Mouse (Mus musculus): Measurements from ENCODE around the gene Gm37240. TPM values are rescaled to one million over a fixed set of nuclear protein-coding genes. Genes with fewer than 3 reads are reported as not detected.

The Gm37240 gene
- polyA plus RNA-seq, 1 experiment from 2014 or later, result 12.7 TPM

DNA sequence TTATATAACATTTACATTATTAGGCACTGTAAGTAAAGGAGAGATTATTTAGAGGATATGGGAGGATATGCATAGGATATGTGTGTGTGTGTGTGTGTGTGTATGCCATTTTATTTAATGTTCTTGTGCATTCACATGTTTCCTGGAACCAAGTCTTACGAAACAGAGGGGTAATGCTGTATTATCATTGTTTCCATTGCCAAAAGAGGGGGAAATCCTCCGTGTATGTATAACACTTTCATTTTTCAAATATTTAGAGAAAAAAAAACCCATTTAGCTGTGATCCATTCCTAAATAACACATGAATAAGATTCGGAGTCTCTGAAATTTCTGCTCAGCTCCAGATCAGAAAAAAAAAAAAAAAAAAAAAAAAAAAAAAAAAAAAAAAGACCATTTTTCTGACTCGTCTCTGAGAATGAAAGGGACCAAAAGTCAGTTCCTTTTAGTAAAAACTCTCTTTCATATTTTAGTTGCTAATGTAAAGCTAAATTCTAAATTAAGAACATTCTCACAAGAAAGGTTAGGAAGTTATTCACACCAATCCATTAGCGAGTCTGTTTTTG, 378.5 kb downstream of the Gm37240 start:
- Histone ChIP-seq H3K4me2 (no peak overlapping the region), H3K4me3 (no peak overlapping the region), H3K36me3 (no peaks in the 10 kb centered on the region), H3K9me3 (replicated peaks) (no peaks in the 10 kb centered on the region), H3K27ac (no peak overlapping the region), H3K4me1 (replicated peaks) (no peaks in the 10 kb centered on the region), H3K27me3 (no peaks in the 10 kb centered on the region), H3K9ac (no peak overlapping the region)
- no peak for ATAC-seq (replicated peaks; ENCODE audit: insufficient number of reproducible peaks, insufficient read depth, low FRiP score, low read depth)
- WGBS, result 79% methylated on average over 5 of the region's 5 CpGs

DNA sequence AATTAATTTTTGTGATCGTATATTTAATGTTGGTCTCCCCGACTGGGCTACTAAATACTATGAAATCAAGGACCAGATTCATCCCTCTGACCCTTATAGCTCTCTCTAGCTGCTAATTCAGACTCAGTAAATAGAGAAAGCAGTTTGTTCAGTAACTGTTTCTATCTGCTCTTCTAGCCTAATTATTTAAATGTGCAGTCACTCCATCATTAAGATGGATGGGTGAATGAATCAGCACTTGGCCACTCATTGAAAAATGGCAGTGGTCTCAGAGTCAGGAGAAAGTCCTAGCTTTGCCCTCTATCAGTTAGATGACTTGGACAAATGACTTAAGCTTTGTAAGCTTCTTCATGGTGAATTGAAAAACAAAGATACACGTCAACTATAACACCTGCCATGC, 387.2 kb downstream of the Gm37240 start:
- Histone ChIP-seq H3K9ac (no peak overlapping the region), H3K36me3 (no peaks in the 10 kb centered on the region), H3K4me2 (no peak overlapping the region), H3K27ac (no peak overlapping the region), H3K27me3 (no peaks in the 10 kb centered on the region; the same call in 1 of the 2 replicates), H3K4me3 (no peak overlapping the region), H3K4me1 (replicated peaks) (no peaks in the 10 kb centered on the region), H3K9me3 (replicated peaks) (no peaks in the 10 kb centered on the region)
- WGBS, result 74% methylated on average over 3 of the region's 3 CpGs
- no peak for ATAC-seq (replicated peaks; ENCODE audit: insufficient number of reproducible peaks, insufficient read depth, low FRiP score, low read depth)

DNA sequence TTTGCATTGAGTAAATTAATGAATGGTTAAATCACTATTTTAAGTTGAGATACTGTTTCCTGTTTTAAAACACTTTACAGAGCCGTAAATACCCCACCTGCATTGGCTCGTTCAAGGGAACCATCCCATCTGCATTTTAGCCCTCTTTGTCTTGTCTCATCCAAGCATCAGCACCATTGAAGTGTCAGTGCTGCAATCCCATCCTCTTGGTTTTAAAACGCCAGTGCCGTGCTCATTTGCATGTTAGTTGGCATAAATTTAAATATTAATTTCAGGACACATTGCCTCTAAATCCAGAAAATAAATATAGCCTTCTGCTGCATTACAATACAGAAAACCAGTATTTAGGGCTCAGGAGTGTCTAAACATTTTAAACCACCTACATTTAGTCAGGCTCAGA, 391.2 kb downstream of the Gm37240 start:
- H3K36me3 ChIP-seq, result no peaks in the 10 kb centered on the region
- 77% methylated on average over 4 of the region's 4 CpGs for WGBS
- no peaks in the 10 kb centered on the region; the same call in 1 of the 2 replicates for H3K27me3 ChIP-seq
- H3K4me2 ChIP-seq, result no peak overlapping the region
- no peak overlapping the region for H3K27ac ChIP-seq
- no peak for ATAC-seq (replicated peaks; ENCODE audit: insufficient number of reproducible peaks, insufficient read depth, low FRiP score, low read depth)
- H3K9me3 ChIP-seq (replicated peaks), result no peaks in the 10 kb centered on the region
- H3K4me1 ChIP-seq (replicated peaks), result no peaks in the 10 kb centered on the region
- H3K4me3 ChIP-seq, result no peak overlapping the region
- no peak overlapping the region for H3K9ac ChIP-seq

DNA sequence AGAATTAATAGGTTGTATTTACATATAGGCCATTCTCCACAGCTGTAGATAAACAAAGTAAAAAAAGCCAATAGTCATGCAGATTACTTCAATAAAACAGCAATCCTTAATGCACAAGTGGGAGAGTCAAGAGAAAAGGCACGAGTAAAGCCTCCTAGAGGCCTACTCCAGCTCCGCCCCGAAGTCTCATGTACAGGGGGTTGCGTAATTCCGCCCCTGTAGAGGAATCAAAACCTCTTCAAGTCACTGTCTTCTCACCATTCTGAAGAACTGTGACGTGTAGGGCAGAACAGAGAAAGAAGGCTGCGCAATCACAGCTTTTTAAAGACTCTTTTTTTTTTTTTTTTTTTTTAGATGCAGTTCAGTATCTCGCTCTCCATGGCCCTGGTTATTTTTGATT, 393.5 kb downstream of the Gm37240 start:
- Histone ChIP-seq H3K9ac (no peak overlapping the region), H3K4me2 (no peak overlapping the region), H3K36me3 (no peaks in the 10 kb centered on the region), H3K27ac (no peak overlapping the region), H3K27me3 (no peaks in the 10 kb centered on the region; the same call in 1 of the 2 replicates), H3K9me3 (replicated peaks) (no peaks in the 10 kb centered on the region), H3K4me3 (no peak overlapping the region), H3K4me1 (replicated peaks) (no peaks in the 10 kb centered on the region; the same call in 1 of the 2 replicates)
- no peak for ATAC-seq (replicated peaks; ENCODE audit: insufficient number of reproducible peaks, insufficient read depth, low FRiP score, low read depth)
- 84% methylated on average over 8 of the region's 8 CpGs for WGBS

DNA sequence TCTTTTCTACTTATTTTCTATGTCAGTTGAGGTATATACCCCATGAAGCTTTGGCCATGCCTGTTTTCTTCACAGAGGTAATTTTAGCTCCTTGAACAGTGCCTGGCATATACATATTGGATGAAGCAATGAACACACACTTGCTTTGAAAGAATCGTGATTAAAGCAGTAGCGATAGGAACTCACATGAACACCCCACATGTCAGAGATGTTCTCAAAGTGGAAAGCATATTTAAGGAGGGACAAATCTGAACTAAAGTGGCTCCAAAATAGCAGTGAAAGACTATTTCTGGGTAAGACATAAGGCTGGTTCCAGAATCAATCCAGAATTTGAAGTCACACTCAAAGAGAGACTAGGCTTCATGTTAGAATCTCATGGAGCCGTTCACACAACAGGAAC, 397.1 kb downstream of the Gm37240 start:
- Histone ChIP-seq H3K27ac (no peak overlapping the region), H3K4me3 (no peak overlapping the region), H3K9me3 (replicated peaks) (no peaks in the 10 kb centered on the region), H3K9ac (no peak overlapping the region), H3K36me3 (no peaks in the 10 kb centered on the region), H3K4me2 (no peak overlapping the region), H3K4me1 (replicated peaks) (no peaks in the 10 kb centered on the region; the same call in 1 of the 2 replicates), H3K27me3 (no peaks in the 10 kb centered on the region)
- 85% methylated on average over 3 of the region's 3 CpGs for WGBS
- no peak for ATAC-seq (replicated peaks; ENCODE audit: insufficient number of reproducible peaks, insufficient read depth, low FRiP score, low read depth)

DNA sequence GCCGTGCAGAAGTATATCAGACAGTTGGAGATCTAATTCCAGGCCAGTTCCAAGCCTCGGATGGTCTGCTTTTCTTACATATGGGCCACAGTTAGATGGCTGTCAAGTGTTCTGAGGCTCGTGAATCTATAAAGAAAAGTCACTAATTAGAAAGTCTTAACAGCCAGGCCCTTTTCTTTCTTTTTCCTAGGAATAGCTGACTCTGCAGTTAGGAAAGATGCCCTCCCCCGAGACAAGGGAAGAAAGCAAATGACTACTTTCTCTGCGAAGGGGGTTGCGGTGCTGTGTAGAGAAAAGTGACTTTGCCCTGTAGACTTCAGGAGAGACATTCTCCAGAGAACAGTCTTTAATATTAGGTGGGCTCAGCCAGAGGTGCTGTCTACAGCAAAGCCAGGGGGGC, 399.9 kb downstream of the Gm37240 start:
- Histone ChIP-seq H3K9me3 (replicated peaks) (no peaks in the 10 kb centered on the region), H3K4me1 (replicated peaks) (no peaks in the 10 kb centered on the region; the same call in 1 of the 2 replicates), H3K36me3 (no peaks in the 10 kb centered on the region), H3K4me2 (no peak overlapping the region), H3K4me3 (no peak overlapping the region), H3K27ac (no peak overlapping the region), H3K9ac (no peak overlapping the region), H3K27me3 (no peaks in the 10 kb centered on the region)
- ATAC-seq (replicated peaks; ENCODE audit: insufficient number of reproducible peaks, insufficient read depth, low FRiP score, low read depth), result no peak
- WGBS, result 86% methylated on average over 6 of the region's 6 CpGs

DNA sequence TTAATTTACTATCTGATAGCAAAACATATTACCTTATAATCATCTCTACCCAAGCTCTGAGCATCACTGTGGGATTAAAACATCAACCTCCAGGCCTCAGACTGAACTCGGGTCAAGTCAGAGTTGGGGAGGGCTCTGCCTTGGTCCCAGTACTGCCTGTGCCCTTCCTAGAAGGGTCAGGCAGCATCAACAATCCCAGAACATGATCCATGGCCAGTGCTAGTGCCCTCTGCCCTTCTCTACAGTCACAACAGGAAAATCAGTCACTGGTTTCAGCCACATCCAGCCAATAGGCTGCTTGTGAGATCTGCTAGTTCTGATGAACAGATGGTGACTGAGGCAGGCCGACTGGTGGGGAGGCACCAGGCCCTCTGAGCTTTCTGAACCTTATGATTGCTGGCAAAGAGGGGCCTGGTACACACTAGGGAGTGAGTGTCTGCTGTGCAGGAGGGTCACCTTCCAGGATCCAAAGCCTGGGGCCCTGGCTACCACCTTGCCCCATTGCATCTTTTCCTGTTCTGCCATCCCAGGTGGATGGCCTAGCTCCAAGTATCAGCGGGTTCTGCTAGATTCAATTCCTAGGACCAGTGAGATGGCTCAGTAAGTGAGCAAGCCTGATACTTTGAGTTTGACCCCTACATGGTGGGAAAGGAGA, 401.7 kb downstream of the Gm37240 start:
- no peak for ATAC-seq (replicated peaks; ENCODE audit: insufficient number of reproducible peaks, insufficient read depth, low FRiP score, low read depth)
- no peak overlapping the region for H3K4me2 ChIP-seq

DNA sequence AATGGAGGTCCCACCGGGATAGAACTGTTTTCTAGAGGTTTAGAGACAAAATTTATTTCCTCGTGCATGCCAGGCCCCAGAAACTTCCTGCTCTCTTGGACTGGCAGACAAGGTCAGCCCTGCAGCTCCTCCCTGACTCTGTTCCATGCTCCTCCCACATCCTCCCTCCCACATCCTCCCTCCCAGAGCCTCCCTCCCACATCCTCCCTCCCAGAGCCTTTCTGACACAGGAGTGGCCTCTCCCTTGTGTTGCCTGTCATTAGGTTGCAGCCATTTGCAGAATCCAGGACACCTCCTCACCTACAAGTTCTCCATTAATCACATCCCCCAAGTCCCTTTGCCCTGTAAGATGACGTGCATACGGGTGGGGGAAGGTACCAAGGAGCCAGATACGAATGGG, 404.7 kb downstream of the Gm37240 start:
- no peaks in the 10 kb centered on the region for H3K36me3 ChIP-seq
- H3K27me3 ChIP-seq, result no peaks in the 10 kb centered on the region
- no peak overlapping the region for H3K4me3 ChIP-seq
- 48% methylated on average over 5 of the region's 5 CpGs for WGBS
- no peak; the same call in 1 of the 2 replicates for ATAC-seq (replicated peaks; ENCODE audit: insufficient number of reproducible peaks, insufficient read depth, low FRiP score, low read depth)
- no peaks in the 10 kb centered on the region for H3K9me3 ChIP-seq (replicated peaks)
- no peaks in the 10 kb centered on the region for H3K4me1 ChIP-seq (replicated peaks)
- no peak overlapping the region for H3K27ac ChIP-seq
- H3K9ac ChIP-seq, result no peak overlapping the region
- H3K4me2 ChIP-seq, result no peak overlapping the region

More for the DNA sequence above, 401.7 kb downstream of the Gm37240 start:
- H3K36me3 ChIP-seq, result no peaks in the 10 kb centered on the region
- 68% methylated on average over 3 of the region's 3 CpGs for WGBS
- H3K27me3 ChIP-seq, result no peaks in the 10 kb centered on the region
- H3K4me1 ChIP-seq (replicated peaks), result no peaks in the 10 kb centered on the region
- no peak overlapping the region for H3K4me3 ChIP-seq
- H3K9ac ChIP-seq, result no peak overlapping the region
- no peak overlapping the region for H3K27ac ChIP-seq
- no peaks in the 10 kb centered on the region for H3K9me3 ChIP-seq (replicated peaks)

DNA sequence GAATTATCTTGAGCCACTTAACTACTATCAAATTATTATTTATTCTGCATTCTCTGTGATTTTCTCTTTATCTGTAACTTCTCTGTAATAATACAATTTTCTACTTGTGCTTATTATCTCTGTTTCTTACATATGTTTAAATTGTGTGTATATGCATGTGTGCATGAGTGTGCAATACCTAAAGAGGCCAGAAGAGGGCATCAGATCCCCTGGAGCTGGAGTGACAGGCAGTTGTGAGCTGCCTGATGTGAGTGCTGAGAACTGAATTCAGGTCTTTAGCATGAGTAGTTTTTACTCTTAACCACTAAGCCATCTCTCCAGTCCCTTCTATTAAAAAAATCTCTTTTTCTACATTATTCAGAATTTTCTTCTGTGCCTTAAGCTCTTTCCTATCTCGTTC, 406.7 kb downstream of the Gm37240 start:
- no peaks in the 10 kb centered on the region for H3K36me3 ChIP-seq
- no peak overlapping the region for H3K9ac ChIP-seq
- H3K27me3 ChIP-seq, result no peaks in the 10 kb centered on the region
- H3K27ac ChIP-seq, result no peak overlapping the region
- H3K9me3 ChIP-seq (replicated peaks), result no peaks in the 10 kb centered on the region
- no peak for ATAC-seq (replicated peaks; ENCODE audit: insufficient number of reproducible peaks, insufficient read depth, low FRiP score, low read depth)
- WGBS, result 96% methylated on average over 1 of the region's 1 CpGs
- H3K4me3 ChIP-seq, result no peak overlapping the region
- H3K4me1 ChIP-seq (replicated peaks), result no peaks in the 10 kb centered on the region
- no peak overlapping the region for H3K4me2 ChIP-seq

DNA sequence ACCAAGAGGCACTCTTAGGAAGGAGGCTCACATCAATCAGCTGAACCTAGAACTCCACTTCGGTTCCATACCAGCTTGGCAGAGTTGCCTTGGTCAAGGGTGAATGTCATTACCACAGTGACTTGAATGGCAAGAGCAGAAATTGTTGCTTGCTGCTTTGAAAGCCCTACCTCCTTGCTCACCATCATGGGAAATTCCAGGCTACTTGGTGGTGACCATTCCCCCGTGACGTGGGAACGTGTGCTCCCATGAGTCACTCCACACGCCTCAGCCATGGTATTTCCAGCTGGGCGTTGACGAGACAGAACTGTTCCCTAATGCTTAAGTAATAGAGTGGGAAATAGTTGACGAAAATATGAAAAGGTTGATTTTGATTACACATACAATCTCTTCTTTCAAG, 408.6 kb downstream of the Gm37240 start:
- no peak for ATAC-seq (replicated peaks; ENCODE audit: insufficient number of reproducible peaks, insufficient read depth, low FRiP score, low read depth)
- no peaks in the 10 kb centered on the region for H3K27me3 ChIP-seq
- H3K27ac ChIP-seq, result no peak overlapping the region
- H3K4me2 ChIP-seq, result no peak overlapping the region
- H3K9ac ChIP-seq, result no peak overlapping the region
- H3K4me3 ChIP-seq, result no peak overlapping the region
- H3K9me3 ChIP-seq (replicated peaks), result no peaks in the 10 kb centered on the region
- 81% methylated on average over 8 of the region's 8 CpGs for WGBS
- no peaks in the 10 kb centered on the region for H3K36me3 ChIP-seq
- no peaks in the 10 kb centered on the region for H3K4me1 ChIP-seq (replicated peaks)

DNA sequence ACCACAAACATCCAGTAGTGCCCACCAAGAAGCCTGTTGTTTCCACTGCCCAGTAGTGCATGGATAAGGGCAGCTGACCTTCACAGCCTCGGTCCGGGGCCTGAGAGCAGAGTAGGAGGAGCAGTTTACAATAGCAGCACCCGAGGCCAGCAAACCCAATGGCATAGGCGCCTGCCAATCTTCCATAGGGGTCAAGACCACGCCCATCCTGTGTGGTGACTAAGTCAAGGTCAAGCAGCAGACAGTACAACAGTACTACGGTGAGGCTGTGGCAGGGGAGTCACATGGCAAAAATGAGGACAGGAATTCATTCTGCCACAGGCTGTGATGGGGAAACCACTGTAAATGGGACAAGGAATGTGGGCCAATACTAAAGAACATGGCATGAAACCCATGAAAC, 417.6 kb downstream of the Gm37240 start:
- Histone ChIP-seq H3K27me3 (no peaks in the 10 kb centered on the region), H3K4me3 (no peak overlapping the region), H3K9me3 (replicated peaks) (no peaks in the 10 kb centered on the region), H3K9ac (no peak overlapping the region), H3K4me2 (no peak overlapping the region), H3K36me3 (no peaks in the 10 kb centered on the region), H3K4me1 (replicated peaks) (peaks cover 2% of the 10 kb centered on the region; the same call in 1 of the 2 replicates), H3K27ac (no peak overlapping the region)
- 65% methylated on average over 6 of the region's 6 CpGs for WGBS
- ATAC-seq (replicated peaks; ENCODE audit: insufficient number of reproducible peaks, insufficient read depth, low FRiP score, low read depth), result no peak

DNA sequence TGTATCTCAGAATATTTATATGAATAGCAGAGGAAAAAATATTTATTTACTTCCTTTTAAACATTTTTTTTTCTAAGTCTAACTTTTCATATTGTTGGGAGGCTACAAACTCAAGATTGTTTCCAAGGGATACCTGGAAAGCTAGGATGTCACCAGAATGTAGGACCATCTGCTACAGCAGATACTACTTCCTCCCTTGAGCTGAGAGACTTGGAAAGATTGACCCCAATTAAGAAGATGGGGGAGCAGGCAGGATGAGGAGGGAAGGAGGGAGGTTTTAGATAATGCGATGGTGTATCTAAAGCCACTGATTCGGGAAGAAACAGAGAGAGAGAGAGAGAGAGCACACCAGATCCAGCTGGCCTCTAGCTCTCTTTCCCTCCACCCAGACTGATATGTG, 418.3 kb downstream of the Gm37240 start:
- Histone ChIP-seq H3K9me3 (replicated peaks) (no peaks in the 10 kb centered on the region), H3K4me3 (no peak overlapping the region), H3K27ac (no peak overlapping the region), H3K4me2 (no peak overlapping the region), H3K36me3 (no peaks in the 10 kb centered on the region), H3K27me3 (no peaks in the 10 kb centered on the region), H3K4me1 (replicated peaks) (peaks cover 2% of the 10 kb centered on the region; the same call in 1 of the 2 replicates), H3K9ac (no peak overlapping the region)
- WGBS, result 57% methylated on average over 2 of the region's 2 CpGs
- no peak for ATAC-seq (replicated peaks; ENCODE audit: insufficient number of reproducible peaks, insufficient read depth, low FRiP score, low read depth)

All from heart, embryonic 15.5 days (tissue).